Mouse (Mus musculus): ENCODE results near the gene Gpc2.

The Gpc2 gene

DNA sequence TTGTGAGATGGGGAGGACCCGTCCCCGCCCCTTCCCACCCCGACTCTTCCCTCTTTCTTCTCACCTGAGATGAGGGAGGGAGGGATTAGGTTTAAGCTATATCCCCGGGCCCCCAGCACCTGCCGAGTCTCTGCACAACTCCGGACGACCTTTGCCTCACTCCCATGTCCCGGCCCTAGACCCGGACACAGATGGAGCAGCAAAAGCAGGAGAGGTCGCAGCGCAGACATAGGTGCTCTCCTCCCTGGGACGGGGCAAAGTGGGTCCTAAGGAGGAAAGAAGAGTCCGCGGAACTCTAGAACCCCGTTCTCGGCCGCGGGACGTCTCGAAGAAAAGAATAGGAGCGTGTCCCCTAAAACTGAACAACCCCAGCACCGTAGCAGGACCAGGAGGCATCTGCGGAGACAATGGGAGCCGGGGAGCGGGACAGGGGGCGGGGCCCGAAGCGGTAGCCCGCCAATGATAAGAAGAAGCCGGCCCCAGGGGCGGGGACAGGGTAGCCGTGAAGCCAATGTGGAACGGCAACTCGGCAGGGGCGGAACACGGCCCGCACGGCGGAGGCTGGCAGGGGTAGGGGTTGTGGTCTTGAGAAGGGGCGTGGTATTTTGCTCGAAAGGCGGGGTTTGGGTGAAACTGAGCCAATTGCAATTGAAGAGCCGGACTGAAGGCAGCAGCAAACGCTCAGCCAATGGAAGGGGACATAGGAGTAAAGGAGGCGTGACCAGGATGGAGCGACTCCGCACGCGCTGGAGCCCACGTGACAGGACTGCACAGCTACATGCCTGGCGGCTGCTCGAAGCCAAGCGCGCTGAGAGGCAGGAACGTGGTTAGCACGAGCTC, at the start of gene Gpc2, which contains the start of the genes Gm43720 and Stag3:
Gene Gpc2, minus strand, starts transcription at position 421 of the 840 bp plus-strand sequence.
Gene Gm43720, minus strand, starts transcription at position 374 of the 840 bp plus-strand sequence.
Gene Stag3, plus strand, starts transcription at position 656 of the 840 bp plus-strand sequence.
- in situ Hi-C loops (cut with MseI, MboI) = loop anchor here in 1 of 2 experiments (10.0 kb wide), 1 partner anchor 175 kb away; no protein-coding TSS in a partner anchor

DNA sequence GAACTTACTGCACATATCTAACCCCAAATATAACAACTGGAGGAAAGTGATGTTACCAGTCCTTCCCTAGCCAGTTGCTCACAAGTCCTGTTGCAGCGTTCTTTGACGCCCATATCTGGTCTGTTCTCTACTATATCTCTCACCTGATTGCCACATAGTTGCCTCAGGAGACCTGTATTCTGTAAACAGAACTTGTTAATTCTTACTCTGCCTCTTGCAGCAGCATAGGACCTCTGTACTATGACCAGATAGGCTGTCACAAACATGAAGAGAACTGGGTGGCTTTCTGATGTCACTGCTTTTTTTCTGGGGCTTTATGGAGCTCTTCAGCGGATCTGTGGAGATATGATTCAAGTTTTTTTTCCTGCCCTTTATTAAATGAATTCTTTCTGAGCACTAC, 33.0 kb upstream of the Gpc2 start:
- in situ Hi-C loops (cut with MseI, MboI) = no loop called here

DNA sequence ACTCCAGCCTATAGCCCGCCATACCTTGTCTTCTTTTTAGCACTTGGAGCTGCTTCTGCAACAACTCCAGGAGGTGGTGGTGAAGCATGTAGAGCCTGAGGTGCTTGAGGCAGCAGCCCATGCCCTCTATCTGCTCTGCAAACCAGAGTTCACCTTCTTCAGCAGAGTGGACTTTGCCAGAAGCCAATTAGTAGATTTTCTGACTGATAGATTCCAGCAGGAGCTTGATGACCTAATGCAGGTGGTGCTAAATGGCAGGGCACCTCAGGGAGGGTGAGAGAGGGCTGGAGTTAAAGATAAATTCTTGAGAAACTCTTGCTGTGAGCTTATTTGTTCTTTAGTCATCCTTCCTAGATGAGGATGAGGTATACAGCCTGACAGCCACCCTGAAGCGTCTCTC, 19.8 kb upstream of the Gpc2 start:
- in situ Hi-C loops (cut with MseI, MboI) = no loop called here

DNA sequence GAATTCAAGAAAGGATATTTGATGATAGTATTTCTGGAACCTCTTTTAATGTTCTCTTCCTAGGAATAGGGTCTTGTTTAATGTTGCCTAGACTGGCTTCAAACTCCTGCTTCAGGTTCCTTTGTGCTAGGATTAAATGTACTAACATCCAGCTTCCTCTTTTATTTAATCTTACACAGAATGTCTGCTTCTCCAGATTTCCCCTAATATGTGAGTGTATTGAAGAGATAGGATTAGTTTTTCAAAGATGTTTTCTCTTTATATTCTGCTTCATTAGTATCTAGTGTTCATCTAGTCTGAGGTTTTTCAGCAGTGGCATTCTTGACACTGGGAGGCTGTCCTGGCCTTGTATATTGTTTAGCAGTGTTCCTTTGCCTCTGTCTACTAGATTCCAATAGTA, 14.4 kb upstream of the Gpc2 start:
- in situ Hi-C loops (cut with MseI, MboI) = no loop called here

DNA sequence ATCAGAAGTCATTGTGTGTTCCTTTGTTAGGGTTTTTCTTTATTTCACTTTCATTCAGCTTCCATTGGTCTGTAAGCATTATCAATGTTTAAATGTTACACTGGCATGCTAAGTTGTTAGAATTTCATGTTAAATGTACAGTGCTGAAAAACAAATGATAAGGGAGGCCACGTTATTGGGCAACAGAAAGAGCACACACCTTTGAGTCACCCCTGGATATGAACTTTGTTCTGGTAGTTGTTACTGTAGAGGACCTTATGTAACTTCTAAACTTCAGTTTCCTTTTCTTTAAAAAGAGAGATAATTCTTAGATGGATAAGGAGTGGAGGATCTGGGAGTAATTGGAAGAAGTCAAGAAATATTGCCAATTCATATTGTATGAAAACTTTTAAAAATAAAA, 11.8 kb upstream of the Gpc2 start:
- in situ Hi-C loops (cut with MseI, MboI) = no loop called here

DNA sequence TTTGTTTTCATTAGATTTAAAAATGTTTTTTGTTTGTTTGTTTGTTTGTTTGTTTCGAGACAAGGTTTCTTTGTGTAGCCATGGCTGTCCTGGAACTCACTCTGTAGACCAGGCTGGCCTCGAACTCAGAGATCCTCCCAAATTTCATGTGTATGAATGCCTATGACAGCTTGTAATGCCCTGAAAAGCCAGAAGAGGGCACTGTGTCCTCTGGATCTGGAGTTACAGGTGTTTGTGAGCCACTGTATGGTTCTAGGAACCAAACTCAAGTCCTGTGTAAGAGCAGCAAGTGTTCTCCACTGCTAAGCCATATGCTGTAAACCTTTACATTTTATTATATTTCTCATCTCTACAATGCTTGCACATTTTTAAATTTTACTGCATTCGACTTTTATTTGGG, 8.1 kb upstream of the Gpc2 start:
- in situ Hi-C loops (cut with MseI, MboI) = loop anchor here in 1 of 2 experiments (10.0 kb wide), 1 partner anchor 167 kb away; no protein-coding TSS in a partner anchor

DNA sequence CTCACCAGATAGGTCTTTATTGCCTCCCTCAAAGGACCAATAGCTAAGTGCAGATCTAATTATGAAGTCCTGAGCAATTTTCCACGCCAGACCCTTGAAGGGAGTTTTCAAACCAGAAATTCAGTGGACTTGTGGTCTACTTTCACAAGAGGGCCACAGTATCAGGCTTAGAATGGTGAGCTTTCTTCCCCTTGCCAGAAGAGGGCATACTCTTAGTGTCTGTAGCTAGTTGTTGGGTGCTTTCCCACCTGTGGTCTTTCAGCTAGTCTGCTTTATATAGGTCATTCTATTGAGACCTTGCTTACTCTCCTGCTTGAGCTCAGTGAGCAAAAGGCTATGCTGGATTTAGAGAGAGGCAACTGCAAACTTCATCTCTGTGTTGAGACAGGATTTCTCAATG, 3.7 kb upstream of the Gpc2 start:
- in situ Hi-C loops (cut with MseI, MboI) = loop anchor here in 1 of 2 experiments (10.0 kb wide), 1 partner anchor 171 kb away; no protein-coding TSS in a partner anchor

DNA sequence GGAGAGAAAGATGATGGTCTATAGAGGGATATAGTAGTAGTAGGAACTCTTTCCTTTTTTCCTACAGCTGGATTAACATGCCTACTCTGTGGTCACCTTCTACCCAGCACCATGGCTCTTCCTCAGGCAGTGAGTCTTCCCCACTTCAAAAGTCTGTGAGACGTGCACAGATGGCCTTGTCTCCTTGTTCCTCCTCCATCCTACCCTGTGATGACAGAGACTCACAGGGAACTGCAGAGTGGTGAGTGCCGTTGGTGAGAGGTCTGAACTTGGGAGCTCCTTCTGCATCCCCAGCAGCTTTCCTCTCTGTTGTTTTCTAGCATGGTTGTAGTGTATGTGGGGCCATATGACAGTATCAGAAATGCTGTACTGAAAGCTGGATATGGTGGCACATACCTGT, 2.0 kb upstream of the Gpc2 start:
- in situ Hi-C loops (cut with MseI, MboI) = loop anchor here in 1 of 2 experiments (10.0 kb wide), 1 partner anchor 173 kb away; no protein-coding TSS in a partner anchor

DNA sequence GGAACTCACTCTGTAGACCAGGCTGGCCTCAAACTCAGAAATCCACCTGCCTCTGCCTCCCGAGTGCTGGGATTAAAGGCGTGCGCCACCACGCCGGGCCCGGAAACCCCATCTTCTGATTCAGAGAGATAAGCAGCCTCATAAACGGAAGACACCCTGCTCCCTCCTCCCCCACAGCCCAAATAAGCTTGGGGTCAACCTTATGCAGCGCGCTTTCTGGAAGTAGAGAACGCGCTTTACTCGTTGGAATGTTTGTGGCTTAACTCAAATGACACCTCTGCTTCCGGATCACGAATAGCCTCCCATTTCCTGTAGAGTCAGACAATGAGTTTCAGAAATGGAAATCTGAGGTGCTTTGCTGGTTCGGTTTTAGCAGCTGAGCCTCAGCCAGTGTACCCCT, 1.0 kb upstream of the Gpc2 start:
- in situ Hi-C loops (cut with MseI, MboI) = loop anchor here in 1 of 2 experiments (10.0 kb wide), 1 partner anchor 174 kb away; no protein-coding TSS in a partner anchor

DNA sequence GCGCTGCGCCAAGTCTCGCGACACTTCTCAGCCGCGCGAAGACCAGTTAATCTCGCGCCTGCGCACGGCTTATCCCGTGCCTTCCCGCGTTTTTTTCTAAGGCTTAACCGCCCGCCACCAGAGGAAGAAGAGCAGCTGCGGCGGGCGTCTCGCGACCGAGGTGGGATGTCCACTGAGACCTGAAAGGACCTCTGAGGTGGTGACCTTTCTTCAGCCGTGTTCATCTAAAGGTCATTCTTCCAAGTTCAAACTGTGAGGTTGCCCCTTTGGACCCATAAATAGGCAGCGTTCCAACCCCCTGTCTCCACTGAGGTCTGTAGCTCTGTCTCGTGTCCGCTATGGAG, 592 bp upstream of the Gpc2 start:
- in situ Hi-C loops (cut with MseI, MboI) = loop anchor here in 1 of 2 experiments (10.0 kb wide), 1 partner anchor 174 kb away; no protein-coding TSS in a partner anchor

DNA sequence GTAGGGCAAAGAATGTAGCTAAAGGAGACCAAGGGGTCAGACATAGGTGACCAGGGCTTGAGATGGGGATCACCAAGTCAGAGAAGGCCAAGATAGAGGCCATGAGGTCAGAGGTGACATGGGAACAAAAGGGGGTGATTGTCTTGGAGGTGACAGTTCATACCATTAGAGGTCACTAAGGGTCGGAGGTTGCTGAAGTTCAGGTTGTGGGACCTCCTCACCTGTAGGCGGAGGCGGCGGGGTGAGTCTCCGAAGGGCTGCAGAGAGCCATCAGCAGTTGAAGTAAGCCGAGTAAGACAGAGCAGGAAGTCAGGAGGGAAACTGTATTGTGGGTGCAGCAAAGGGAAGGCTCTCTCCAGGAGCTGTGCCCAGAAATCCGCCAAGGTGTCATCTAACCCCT, 1.8 kb downstream of the Gpc2 start:
- in situ Hi-C loops (cut with MseI, MboI) = no loop called here

DNA sequence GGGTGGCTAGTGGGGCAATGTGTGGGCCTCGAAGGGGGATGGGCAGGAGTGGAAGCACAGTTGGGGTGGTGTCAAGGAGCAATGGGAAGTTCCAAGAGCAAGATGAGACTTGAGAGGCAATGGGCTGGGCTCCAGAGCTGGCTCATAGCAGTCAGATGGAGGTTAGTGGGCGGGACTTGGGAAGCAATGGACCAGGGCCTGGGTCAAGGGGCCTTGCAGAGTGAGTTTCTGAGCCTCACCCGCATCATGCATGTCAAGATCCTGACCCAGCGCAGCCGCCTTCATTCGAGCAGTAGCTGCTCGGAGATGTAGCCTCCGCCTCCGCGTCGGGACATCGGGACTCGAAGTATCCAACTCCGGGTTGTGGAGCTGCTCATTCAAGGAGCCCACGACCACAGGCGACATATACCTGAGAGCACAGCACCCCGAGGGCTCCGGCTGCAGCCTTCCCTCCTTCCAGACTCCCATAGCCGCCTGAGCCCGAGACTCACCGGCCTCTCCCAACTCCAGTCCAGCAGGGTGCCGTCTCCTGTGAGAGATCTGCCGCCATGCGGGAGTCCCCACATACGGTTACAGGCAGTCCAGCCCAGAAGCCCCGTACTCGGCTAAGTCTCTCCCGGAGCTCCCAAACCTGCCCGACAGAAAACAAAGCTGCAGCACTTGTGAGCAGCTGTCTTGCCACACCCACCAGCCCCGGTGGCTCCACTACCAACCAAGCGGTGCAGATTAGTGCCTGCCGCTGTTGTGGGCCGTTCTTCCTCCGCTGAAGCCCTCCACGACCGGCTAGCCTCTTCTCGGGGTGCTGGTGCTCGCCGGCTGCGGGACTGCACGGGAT, 4.4 kb downstream of the Gpc2 start:
- in situ Hi-C loops (cut with MseI, MboI) = no loop called here

DNA sequence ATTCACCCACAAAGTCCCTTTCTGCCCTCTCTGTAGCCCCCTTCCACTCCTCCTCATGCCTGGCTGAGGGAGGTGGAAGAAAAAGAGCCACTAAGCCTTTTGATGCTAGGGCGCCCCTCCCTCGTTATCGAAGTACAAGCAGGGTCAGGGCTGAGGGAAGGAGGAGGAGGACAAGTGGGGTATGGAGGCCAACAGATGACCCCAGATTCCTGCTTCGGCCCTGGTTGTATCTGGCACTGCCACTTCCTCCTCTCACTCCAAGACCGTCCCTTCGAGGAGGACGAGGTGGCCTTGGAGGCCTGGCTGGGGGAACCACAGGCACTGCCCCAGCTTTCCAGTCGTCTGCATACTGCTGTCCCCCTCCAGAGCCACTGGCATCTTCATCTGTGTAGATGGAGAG, 5.6 kb downstream of the Gpc2 start:
- in situ Hi-C loops (cut with MseI, MboI) = no loop called here

DNA sequence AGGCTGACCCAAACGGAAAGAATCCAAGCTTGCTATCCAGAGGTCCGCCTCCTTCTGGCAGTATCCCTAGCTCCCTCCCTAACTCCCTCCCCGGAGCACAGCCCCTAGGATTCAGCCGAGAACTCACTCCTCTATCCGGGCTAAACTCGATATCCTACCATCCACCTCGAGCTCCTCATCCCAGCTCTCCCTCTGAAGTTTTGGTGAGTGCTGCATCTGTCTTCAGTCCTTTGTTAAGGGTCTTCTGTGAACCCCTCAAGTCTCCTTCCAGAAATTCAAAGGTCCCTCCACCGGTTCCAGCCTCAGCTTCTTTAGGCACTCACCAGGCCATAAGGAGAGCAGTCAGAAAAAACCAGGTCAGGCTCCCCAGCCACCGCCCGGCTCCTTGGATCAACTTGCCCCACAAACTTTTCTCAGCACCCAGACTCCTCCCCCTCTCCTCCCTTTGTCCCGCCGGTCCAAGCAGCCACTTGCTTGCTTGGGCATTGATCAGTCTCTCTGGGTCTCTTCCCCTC, 7.3 kb downstream of the Gpc2 start, which contains the start of gene Gal3st4:
Gene Gal3st4, minus strand, starts transcription at position 432 of the 515 bp plus-strand sequence.
- in situ Hi-C loops (cut with MseI, MboI) = no loop called here

DNA sequence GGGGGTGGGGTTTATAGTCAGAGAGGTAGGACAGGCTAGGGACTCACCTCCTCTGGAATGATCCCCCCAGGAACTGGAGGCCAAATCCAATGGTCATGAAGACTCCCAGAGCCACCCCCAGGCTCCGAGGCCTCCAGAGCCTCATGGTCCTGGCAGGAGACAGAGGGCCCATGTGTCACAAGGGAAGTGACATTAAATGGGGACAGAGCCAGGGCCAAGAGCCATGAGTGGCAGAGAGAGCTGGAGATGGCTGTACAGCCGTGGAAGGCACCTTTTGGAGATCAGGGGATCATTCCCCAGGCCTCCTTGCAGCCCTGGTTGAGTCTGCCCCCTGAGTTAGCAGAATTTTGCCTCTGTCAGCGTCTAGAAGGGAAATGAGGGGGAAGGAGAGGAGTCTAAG, 8.6 kb downstream of the Gpc2 start:
- in situ Hi-C loops (cut with MseI, MboI) = no loop called here

DNA sequence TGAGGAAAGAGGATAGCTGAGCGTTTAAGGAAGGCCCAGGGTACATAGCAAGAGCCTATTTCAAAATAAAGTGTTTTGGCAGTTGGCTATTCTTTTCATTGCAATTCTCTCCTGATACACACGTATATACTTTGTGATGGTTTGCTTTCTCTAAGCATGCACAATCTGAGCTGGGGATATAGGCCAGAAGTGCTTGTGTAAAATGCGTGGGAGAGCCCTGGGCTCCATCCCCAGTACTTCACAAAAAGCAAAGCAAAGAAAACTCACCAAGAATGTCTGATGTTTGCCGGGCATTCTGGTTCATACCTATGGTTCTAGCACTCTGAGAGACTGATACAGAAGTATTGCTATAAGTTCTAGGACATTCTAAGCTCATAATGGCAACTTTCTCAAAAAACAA, 10.8 kb downstream of the Gpc2 start:
- in situ Hi-C loops (cut with MseI, MboI) = no loop called here

DNA sequence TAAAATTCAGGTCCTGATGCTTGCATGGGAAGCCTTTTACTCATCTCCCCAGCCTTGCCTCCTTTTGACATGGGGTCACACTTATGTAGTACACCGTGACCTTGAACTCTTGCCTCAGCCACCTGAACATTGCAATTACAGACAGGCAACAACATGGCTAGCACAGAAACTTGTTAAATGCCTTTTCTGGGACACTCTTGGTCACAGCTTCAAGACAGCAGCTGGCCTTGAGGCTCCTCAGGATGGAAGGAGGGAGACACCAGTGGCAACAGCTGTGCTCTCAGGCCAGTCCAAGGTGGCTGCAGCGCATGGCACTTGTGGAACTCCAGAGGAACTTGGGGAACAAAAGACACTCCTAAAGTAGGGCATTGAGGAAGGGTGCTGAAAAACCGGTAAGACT, 12.7 kb downstream of the Gpc2 start:
- in situ Hi-C loops (cut with MseI, MboI) = no loop called here

DNA sequence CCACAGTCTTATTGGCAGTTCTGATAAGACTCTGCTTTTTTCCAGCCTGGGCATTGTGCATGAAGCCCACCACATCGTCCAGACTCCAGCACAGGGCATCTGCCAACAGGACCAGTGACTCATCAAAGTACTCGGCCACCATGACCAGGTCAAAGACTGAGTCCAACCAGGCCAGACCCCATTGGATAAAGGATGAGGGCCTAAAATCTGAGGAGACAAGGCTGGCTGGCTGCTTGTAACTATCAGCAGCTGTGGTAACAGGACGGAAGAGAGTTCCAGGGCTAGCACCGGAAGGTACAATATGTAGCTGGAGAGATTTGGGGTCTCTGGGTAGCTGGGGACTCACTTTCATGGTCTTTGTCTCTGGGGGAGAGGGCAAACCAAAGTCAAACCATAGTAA, 14.1 kb downstream of the Gpc2 start:
- in situ Hi-C loops (cut with MseI, MboI) = no loop called here

DNA sequence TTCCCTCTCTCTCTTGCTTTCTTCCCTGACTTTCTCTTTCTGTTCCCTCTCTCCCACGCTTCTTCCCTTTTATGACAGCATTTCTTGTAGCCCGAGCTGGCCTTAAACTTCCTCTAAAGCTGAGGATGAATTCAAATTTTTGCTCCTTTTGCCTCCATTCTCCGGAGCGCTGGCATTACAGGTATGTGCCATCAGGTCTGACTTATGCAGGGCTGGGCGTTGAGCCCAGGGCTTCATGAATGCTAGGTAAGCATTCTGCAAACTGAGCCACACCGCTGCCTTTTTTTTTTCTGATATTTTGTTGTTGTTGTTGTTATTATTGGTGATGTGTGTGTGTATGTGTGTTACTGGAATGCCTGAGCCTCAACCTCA, 15.6 kb downstream of the Gpc2 start:
- in situ Hi-C loops (cut with MseI, MboI) = no loop called here

DNA sequence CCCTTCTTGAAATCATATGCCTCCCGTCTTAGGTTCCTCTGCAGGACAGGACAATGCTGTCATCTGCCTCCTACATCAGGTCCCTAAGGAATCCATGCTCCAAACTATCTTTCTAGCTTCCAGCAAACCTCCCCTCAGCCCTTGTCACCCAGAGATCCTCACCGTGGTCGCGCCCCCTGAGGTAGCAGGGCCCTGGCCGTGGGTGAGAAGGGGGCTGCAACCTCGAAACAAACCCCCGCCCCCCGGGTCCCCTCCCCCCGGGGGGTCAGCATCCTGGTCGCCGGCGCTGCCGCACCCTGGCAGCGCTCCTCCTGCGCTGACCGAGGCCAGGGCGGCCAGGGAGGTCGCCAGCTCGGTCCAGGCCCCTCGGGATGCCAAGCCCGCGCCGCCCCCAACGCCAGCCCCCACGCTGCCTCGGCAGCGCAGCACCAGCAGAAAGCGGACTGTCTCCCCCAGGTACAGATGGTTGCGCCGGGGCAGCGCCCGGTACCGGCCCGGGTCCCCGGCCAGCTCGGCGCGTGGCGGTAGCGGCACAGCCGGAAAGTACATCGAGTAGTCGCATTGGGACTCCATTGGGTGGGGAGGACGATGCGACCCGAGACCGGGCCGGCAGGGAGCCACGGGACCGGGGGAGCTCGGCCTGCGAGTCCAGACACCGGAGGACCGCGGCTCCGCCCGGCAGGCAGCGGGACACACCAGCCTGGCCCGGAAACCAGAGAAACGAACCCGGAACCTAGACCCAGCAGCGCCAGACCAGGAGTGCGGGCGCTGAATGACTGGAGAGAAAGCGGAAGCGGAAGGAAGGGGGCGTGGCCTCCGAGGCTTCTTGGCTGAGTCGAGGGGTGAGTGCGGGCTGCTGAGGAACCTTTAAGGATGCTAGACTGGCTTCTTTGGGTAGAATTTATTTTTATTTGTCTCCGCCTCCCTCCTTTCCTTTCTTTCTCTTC, 16.3 kb downstream of the Gpc2 start, which contains the start of gene BC037034:
Gene BC037034, minus strand, starts transcription at position 774 of the 947 bp plus-strand sequence.
- in situ Hi-C loops (cut with MseI, MboI) = no loop called here
